Mouse (Mus musculus) ES-Bruce4 (cell line): ENCODE data around the gene Tpbg. TPM values are rescaled to one million over a fixed set of nuclear protein-coding genes. Genes with fewer than 3 reads are reported as not detected.

ENCODE experiments used
- H3K27ac ChIP-seq: 2 replicates; pipeline ENCODE4 v1.5.1; 2012; ENCODE audit warnings: low read length, inconsistent platforms; ENCODE audit not compliant: insufficient read depth
- H3K27me3 ChIP-seq: 2 replicates; pipeline ENCODE4 v1.6.1; 2012; ENCODE audit warnings: mild to moderate bottlenecking, low read length, inconsistent platforms; ENCODE audit not compliant: control insufficient read depth, poor library complexity, insufficient read depth, severe bottlenecking
- H3K36me3 ChIP-seq: 2 replicates; pipeline ENCODE4 v1.6.1; 2012; ENCODE audit warnings: inconsistent platforms, mild to moderate bottlenecking, low read length, moderate library complexity; ENCODE audit not compliant: control insufficient read depth, poor library complexity, insufficient read depth, severe bottlenecking
- H3K4me1 ChIP-seq: one replicate; pipeline ENCODE4 v1.8.1; 2011; ENCODE audit warnings: low read length; ENCODE audit not compliant: control insufficient read depth, insufficient read depth
- H3K4me3 ChIP-seq: 2 replicates; pipeline ENCODE4 v1.5.1; 2011; ENCODE audit warnings: low read depth, mild to moderate bottlenecking, low read length
- H3K9ac ChIP-seq: 2 replicates; pipeline ENCODE4 v1.6.1; 2012; ENCODE audit warnings: low read depth, mild to moderate bottlenecking, inconsistent platforms; ENCODE audit not compliant: poor library complexity, severe bottlenecking
- H3K9me3 ChIP-seq: replicated peaks from 2 replicates; pipeline ENCODE4 v1.6.1; 2012; ENCODE audit warnings: mild to moderate bottlenecking, low read length, inconsistent platforms; ENCODE audit not compliant: control insufficient read depth, poor library complexity, insufficient read depth, severe bottlenecking
- CTCF ChIP-seq: IDR thresholded peaks from one replicate; pipeline ENCODE4 v1.8.1; 2011; ENCODE audit warnings: low read depth, low read length
- EP300 ChIP-seq: IDR thresholded peaks from 2 replicates; pipeline ENCODE4 v1.6.1; 2011; ENCODE audit warnings: low read depth, low read length; ENCODE audit not compliant: insufficient read depth
- POLR2A ChIP-seq: IDR thresholded peaks from one replicate; pipeline ENCODE4 v1.8.1; 2011; ENCODE audit warnings: low read length; ENCODE audit not compliant: insufficient read depth
- polyA plus RNA-seq: library from polyadenylated mRNA; stranded (reverse); fragments of >200 nt; gene quantifications from 2 replicates; pipeline ENCODE4 v1.2.4, GENCODE M21; 2011; ENCODE audit warnings: low read depth; ENCODE audit not compliant: missing spikeins, insufficient read depth, insufficient read length

The Tpbg gene
- polyA plus RNA-seq, 1 experiment = 11.8 TPM

DNA sequence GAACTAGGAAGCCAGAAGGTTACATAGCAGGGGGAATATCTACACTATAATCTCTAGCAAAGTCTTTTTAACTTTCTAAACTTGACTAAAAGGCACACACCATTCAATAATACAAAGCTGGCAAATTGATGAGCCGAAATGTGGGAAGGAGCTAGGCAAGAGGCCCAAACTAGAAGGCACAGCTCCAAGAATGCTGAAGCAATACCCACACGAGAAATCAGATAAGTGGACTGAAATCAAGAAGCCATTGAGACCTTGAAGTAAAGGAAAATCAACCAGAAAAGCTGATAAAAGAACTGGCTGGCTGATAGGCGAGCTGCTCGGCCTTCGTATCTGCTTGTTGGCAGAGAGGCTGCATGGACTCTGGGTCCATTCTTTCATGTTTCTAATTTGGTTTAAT, 51.5 kb downstream of the Tpbg start:
- Histone ChIP-seq H3K27ac (no peak overlapping the region), H3K9me3 (no peaks in the 10 kb centered on the region), H3K36me3 (no peaks in the 10 kb centered on the region), H3K9ac (no peak overlapping the region), H3K4me3 (no peak overlapping the region), H3K4me1 (peaks cover 2% of the 10 kb centered on the region), H3K27me3 (no peaks in the 10 kb centered on the region)
- TF ChIP-seq EP300 (no peak), CTCF (no peak), POLR2A (no peak)

Other genes with a start within 250 kb of the Tpbg start
- gene Ibtk, start 93.0 kb upstream of the Tpbg start, polyA plus RNA-seq = 44.0 and 47.9 TPM in 2 replicates